Mouse (Mus musculus): ENCODE measurements around the gene Gm10428. TPM values are rescaled to one million over a fixed set of nuclear protein-coding genes. Genes with fewer than 3 reads are reported as not detected.

Gm10428 gene
- total RNA-seq (2015) (not detected in 2 replicates), total RNA-seq (2017) (not detected in 2 replicates)

GRCm38 (mm10) chr11:62752780-62753179 is at the start of gene Gm10428:
Gm10428 (plus strand) TSS chr11:62753100.
- ATAC-seq (ENCODE audit: poor library complexity, severe bottlenecking): no peak

GRCm38 (mm10) chr11:62706141-62706540 is 46.8 kb upstream of the Gm10428 start:
- no peak for ATAC-seq (ENCODE audit: poor library complexity, severe bottlenecking)

- ATAC-seq (ENCODE audit: poor library complexity, severe bottlenecking): no peak
These were observed 44.6 kb upstream of the Gm10428 start for GRCm38 (mm10) chr11:62708252-62708651.

- no peak for ATAC-seq (ENCODE audit: poor library complexity, severe bottlenecking)
These were observed 42.2 kb upstream of the Gm10428 start for GRCm38 (mm10) chr11:62710657-62711056.

- ATAC-seq (ENCODE audit: poor library complexity, severe bottlenecking): no peak
These were observed 24.6 kb upstream of the Gm10428 start for GRCm38 (mm10) chr11:62728276-62728675.

GRCm38 (mm10) chr11:62731311-62732021 is 21.4 kb upstream of the Gm10428 start, which contains the start of gene Zfp287:
Zfp287 (minus strand) TSS chr11:62731905.
- ATAC-seq (ENCODE audit: poor library complexity, severe bottlenecking): peak; percentile 76

GRCm38 (mm10) chr11:62732022-62732387 is 20.9 kb upstream of the Gm10428 start:
- no peak for ATAC-seq (ENCODE audit: poor library complexity, severe bottlenecking)

- ATAC-seq (ENCODE audit: poor library complexity, severe bottlenecking): peak; percentile 43; the same call in 1 of the 2 replicates
These were observed 20.2 kb upstream of the Gm10428 start for GRCm38 (mm10) chr11:62732665-62733064.

GRCm38 (mm10) chr11:62741186-62741585 is 11.7 kb upstream of the Gm10428 start:
- no peak for ATAC-seq (ENCODE audit: poor library complexity, severe bottlenecking)

- ATAC-seq (ENCODE audit: poor library complexity, severe bottlenecking): no peak
These were observed 10.5 kb upstream of the Gm10428 start for GRCm38 (mm10) chr11:62742261-62742957.

- peak; percentile 82 for ATAC-seq (ENCODE audit: poor library complexity, severe bottlenecking)
These were observed 8.8 kb upstream of the Gm10428 start for GRCm38 (mm10) chr11:62744103-62744502.

GRCm38 (mm10) chr11:62746001-62746533 is 6.8 kb upstream of the Gm10428 start:
- ATAC-seq (ENCODE audit: poor library complexity, severe bottlenecking): 0 out of 2 replicates have a peak, but pooled peaks have one; percentile 28

GRCm38 (mm10) chr11:62747227-62747626 is 5.7 kb upstream of the Gm10428 start:
- ATAC-seq (ENCODE audit: poor library complexity, severe bottlenecking): no peak

GRCm38 (mm10) chr11:62748062-62748461 is 4.8 kb upstream of the Gm10428 start:
- ATAC-seq (ENCODE audit: poor library complexity, severe bottlenecking): no peak

- peak; percentile 72 for ATAC-seq (ENCODE audit: poor library complexity, severe bottlenecking)
These were observed 3.5 kb upstream of the Gm10428 start for GRCm38 (mm10) chr11:62749445-62749844.

GRCm38 (mm10) chr11:62752191-62752590 is 709 bp upstream of the Gm10428 start:
- ATAC-seq (ENCODE audit: poor library complexity, severe bottlenecking): no peak

- ATAC-seq (ENCODE audit: poor library complexity, severe bottlenecking): peak; percentile 97
These were observed 3.7 kb downstream of the Gm10428 start for GRCm38 (mm10) chr11:62756456-62757142.

- ATAC-seq (ENCODE audit: poor library complexity, severe bottlenecking): no peak
These were observed 4.2 kb downstream of the Gm10428 start for GRCm38 (mm10) chr11:62757143-62757507.

- no peak for ATAC-seq (ENCODE audit: poor library complexity, severe bottlenecking)
These were observed 5.0 kb downstream of the Gm10428 start for GRCm38 (mm10) chr11:62757906-62758305.

- ATAC-seq (ENCODE audit: poor library complexity, severe bottlenecking): no peak
These were observed 5.6 kb downstream of the Gm10428 start for GRCm38 (mm10) chr11:62758491-62758890.

GRCm38 (mm10) chr11:62760755-62761457 is 8.0 kb downstream of the Gm10428 start:
- no peak for ATAC-seq (ENCODE audit: poor library complexity, severe bottlenecking)

Measured in megakaryocyte, adult 5-6 weeks (primary cell).